Comparison of ENCODE assay signal across 18 mouse cellular contexts in genomic region chr4:151222635-151223034, GRCm38 (mm10).
DNase-seq lines count a peak whose midpoint lies in the region; ATAC-seq and TF ChIP-seq lines count a peak whose summit lies in the region.
"Had no signal": no experiment of that assay in that cellular context is flagged by ENCODE, and none has a peak within 500 bp of the region (broad histone marks: within the 10 kb centered on the region; RNA-seq: fewer than 3 reads in every experiment).

No protein-coding gene starts in this region.

- no peaks in the 10 kb centered on the region for H3K27me3 ChIP-seq in kidney, postnatal 0 days (ENCODE audit: insufficient read depth, low read length)
- H3K27me3 ChIP-seq in kidney, adult 2 months (replicated peaks; ENCODE audit: control insufficient read depth, insufficient read depth, low read length), result no peaks in the 10 kb centered on the region
- no peaks in the 10 kb centered on the region for H3K27me3 ChIP-seq in embryonic facial prominence, embryonic 14.5 days (replicated peaks; ENCODE audit: control insufficient read depth, insufficient read depth, low read length)
- peaks cover 8% of the 10 kb centered on the region for H3K27me3 ChIP-seq in hindbrain, embryonic 12.5 days
- H3K27me3 ChIP-seq in midbrain, embryonic 14.5 days (ENCODE audit: control insufficient read depth, insufficient read depth, low read length), result no peaks in the 10 kb centered on the region
- no peaks in the 10 kb centered on the region for H3K27me3 ChIP-seq in thymus, adult 2 months (ENCODE audit: control insufficient read depth, insufficient read depth, low read length)

- no peak overlapping the region for H3K27ac ChIP-seq in kidney, postnatal 0 days
- H3K27ac ChIP-seq in kidney, adult 2 months (ENCODE audit: insufficient read depth, low read depth, low read length), result no peak overlapping the region
- H3K27ac ChIP-seq in embryonic facial prominence, embryonic 14.5 days (replicated peaks; ENCODE audit: low read depth, low read length), result no peak overlapping the region
- peak overlapping the region; percentile 64 for H3K27ac ChIP-seq in hindbrain, embryonic 12.5 days
- H3K27ac ChIP-seq in midbrain, embryonic 14.5 days (replicated peaks; ENCODE audit: low read depth, low read length), result peak overlapping the region; percentile 71
- H3K27ac ChIP-seq in thymus, adult 2 months (ENCODE audit: control insufficient read depth, insufficient read depth, low read length), result no peak overlapping the region
- H3K27ac ChIP-seq: limb, embryonic 15.5 days had no signal

- H3K9ac ChIP-seq in kidney, postnatal 0 days (ENCODE audit: low read depth, low read length), result no peak overlapping the region
- no peak overlapping the region for H3K9ac ChIP-seq in embryonic facial prominence, embryonic 14.5 days (ENCODE audit: low read depth, low read length)
- H3K9ac ChIP-seq in hindbrain, embryonic 12.5 days, result peak overlapping the region; percentile 44; the same call in 1 of the 2 replicates
- no peak overlapping the region for H3K9ac ChIP-seq in midbrain, embryonic 14.5 days (replicated peaks; ENCODE audit: low read length)
- H3K9ac ChIP-seq: limb, embryonic 15.5 days had no signal

- no peak overlapping the region for H3K4me2 ChIP-seq in kidney, postnatal 0 days (ENCODE audit: low read length)
- H3K4me2 ChIP-seq in embryonic facial prominence, embryonic 14.5 days (ENCODE audit: low read depth, low read length), result no peak overlapping the region
- no peak overlapping the region for H3K4me2 ChIP-seq in hindbrain, embryonic 12.5 days (replicated peaks)
- no peak overlapping the region for H3K4me2 ChIP-seq in midbrain, embryonic 14.5 days (ENCODE audit: low read length)
- H3K4me2 ChIP-seq: limb, embryonic 15.5 days had no signal

- no peak for TF ChIP-seq CTCF in kidney, postnatal 0 days (IDR thresholded peaks at IDR 0.05; ENCODE audit: low read depth)
- no peak for TF ChIP-seq CTCF in kidney, adult 2 months (conservative IDR thresholded peaks at IDR 0.05; ENCODE audit: insufficient read depth, insufficient read length, low read depth, low read length)
- no peak for TF ChIP-seq CTCF in thymus, adult 2 months (IDR thresholded peaks at IDR 0.05; ENCODE audit: borderline replicate concordance, control insufficient read depth, extremely low read depth, insufficient read depth, low read length, poor library complexity)

- no peaks in the 10 kb centered on the region for H3K36me3 ChIP-seq in kidney, postnatal 0 days (ENCODE audit: insufficient read depth, low read length)
- no peaks in the 10 kb centered on the region for H3K36me3 ChIP-seq in kidney, adult 2 months (ENCODE audit: control insufficient read depth, insufficient read depth, low read length)
- H3K36me3 ChIP-seq in embryonic facial prominence, embryonic 14.5 days (ENCODE audit: control insufficient read depth, insufficient read depth, low read length), result no peaks in the 10 kb centered on the region
- no peaks in the 10 kb centered on the region for H3K36me3 ChIP-seq in hindbrain, embryonic 12.5 days
- no peaks in the 10 kb centered on the region for H3K36me3 ChIP-seq in midbrain, embryonic 14.5 days (ENCODE audit: control insufficient read depth, insufficient read depth, low read length)
- H3K36me3 ChIP-seq in thymus, adult 2 months (ENCODE audit: control insufficient read depth, insufficient read depth, low read length), result no peaks in the 10 kb centered on the region
- H3K36me3 ChIP-seq: G1E; limb, embryonic 15.5 days had no signal

- 18% methylated on average over 10 of the region's 10 CpGs for WGBS in kidney, postnatal 0 days
- WGBS in kidney, adult 2 months, result 32% methylated on average over 10 of the region's 10 CpGs
- 13% methylated on average over 10 of the region's 10 CpGs for WGBS in embryonic facial prominence, embryonic 14.5 days
- WGBS in hindbrain, embryonic 12.5 days, result 9% methylated on average over 10 of the region's 10 CpGs
- WGBS in midbrain, embryonic 14.5 days, result 4% methylated on average over 10 of the region's 10 CpGs
- WGBS in thymus, adult 2 months, result 45% methylated on average over 10 of the region's 10 CpGs

- peak; percentile 19 for DNase-seq in kidney, postnatal 0 days (ENCODE audit: low spot score)
- no peak for DNase-seq in kidney, adult 2 months
- peak; percentile 20 for DNase-seq in embryonic facial prominence, embryonic 14.5 days (ENCODE audit: low spot score)
- DNase-seq in midbrain, embryonic 14.5 days, result peak; percentile 77
- no peak for DNase-seq in thymus, adult 2 months
- DNase-seq in embryo, embryonic 10.5 days (ENCODE audit: low spot score), result no peak
- DNase-seq: adrenal gland, postnatal 36 days; B cell, adult 2 months; cerebellum, adult 11 months; kidney, postnatal 25 days; layer of hippocampus, postnatal 36 days; right cerebral cortex, postnatal 25 days; thymus, postnatal 14 days had no signal

- no peak for TF ChIP-seq POLR2A in kidney, adult 2 months (IDR thresholded peaks at IDR 0.05; ENCODE audit: low read depth, low read length)
- TF ChIP-seq POLR2A in thymus, adult 2 months (IDR thresholded peaks at IDR 0.05; ENCODE audit: control insufficient read depth, extremely low read depth, insufficient read depth, low read length, poor library complexity), result no peak

- H3K4me3 ChIP-seq in kidney, postnatal 0 days (replicated peaks; ENCODE audit: low read depth, low read length), result no peak overlapping the region
- no peak overlapping the region for H3K4me3 ChIP-seq in kidney, adult 2 months (ENCODE audit: insufficient read depth, low read depth, low read length)
- no peak overlapping the region for H3K4me3 ChIP-seq in embryonic facial prominence, embryonic 14.5 days (ENCODE audit: low read depth, low read length)
- no peak overlapping the region for H3K4me3 ChIP-seq in hindbrain, embryonic 12.5 days
- H3K4me3 ChIP-seq in midbrain, embryonic 14.5 days (replicated peaks; ENCODE audit: low read depth, low read length), result no peak overlapping the region
- no peak overlapping the region for H3K4me3 ChIP-seq in thymus, adult 2 months (ENCODE audit: control insufficient read depth, insufficient read depth, low read length)
- H3K4me3 ChIP-seq: limb, embryonic 15.5 days had no signal

- H3K4me1 ChIP-seq in kidney, postnatal 0 days (replicated peaks; ENCODE audit: insufficient read depth, low read length), result no peaks in the 10 kb centered on the region
- H3K4me1 ChIP-seq in kidney, adult 2 months (ENCODE audit: control insufficient read depth, insufficient read depth, low read length), result no peaks in the 10 kb centered on the region; the same call in 1 of the 2 replicates
- H3K4me1 ChIP-seq in embryonic facial prominence, embryonic 14.5 days (ENCODE audit: control insufficient read depth, insufficient read depth, low read length), result no peaks in the 10 kb centered on the region
- peaks cover 25% of the 10 kb centered on the region for H3K4me1 ChIP-seq in hindbrain, embryonic 12.5 days
- H3K4me1 ChIP-seq in midbrain, embryonic 14.5 days (ENCODE audit: control insufficient read depth, insufficient read depth, low read length), result peaks cover 29% of the 10 kb centered on the region
- no peaks in the 10 kb centered on the region for H3K4me1 ChIP-seq in thymus, adult 2 months (replicated peaks; ENCODE audit: control insufficient read depth, insufficient read depth, low read length)

- no peak for ATAC-seq in kidney, postnatal 0 days (replicated peaks; ENCODE audit: low FRiP score, low read depth)
- ATAC-seq in embryonic facial prominence, embryonic 14.5 days (ENCODE audit: low read depth), result no peak
- 0 out of 2 replicates have a peak, but pooled peaks have one; percentile 26 for ATAC-seq in hindbrain, embryonic 12.5 days (ENCODE audit: low FRiP score)
- peak; percentile 20; the same call in 1 of the 2 replicates for ATAC-seq in midbrain, embryonic 14.5 days (ENCODE audit: low FRiP score, low TSS enrichment)
- ATAC-seq in CD4-positive, CD25-positive, alpha-beta regulatory T cell, adult 4 months, result no peak
- ATAC-seq: inflammation-experienced regulatory T-cells, adult 6 months had no signal

- H3K9me3 ChIP-seq in kidney, postnatal 0 days (replicated peaks; ENCODE audit: low read length), result no peaks in the 10 kb centered on the region
- no peaks in the 10 kb centered on the region for H3K9me3 ChIP-seq in embryonic facial prominence, embryonic 14.5 days (ENCODE audit: control insufficient read depth, low read length)
- no peaks in the 10 kb centered on the region for H3K9me3 ChIP-seq in hindbrain, embryonic 12.5 days (replicated peaks)
- H3K9me3 ChIP-seq in midbrain, embryonic 14.5 days (ENCODE audit: control insufficient read depth, low read length), result no peaks in the 10 kb centered on the region
- H3K9me3 ChIP-seq: limb, embryonic 15.5 days had no signal

Comparison
In these comparisons a context has a peak if more than half of its experiments do, and no peak if none do; other contexts are left out.
1. DNase-seq: peak in kidney, postnatal 0 days (single experiment), embryonic facial prominence, embryonic 14.5 days (single experiment) and midbrain, embryonic 14.5 days (single experiment); none in kidney, adult 2 months (single experiment), thymus, adult 2 months (single experiment) and embryo, embryonic 10.5 days (single experiment).
2. ATAC-seq: peak in hindbrain, embryonic 12.5 days (single experiment) and midbrain, embryonic 14.5 days (single experiment); none in kidney, postnatal 0 days (single experiment), embryonic facial prominence, embryonic 14.5 days (single experiment) and CD4-positive, CD25-positive, alpha-beta regulatory T cell, adult 4 months (single experiment).
3. H3K27ac ChIP-seq: peak in hindbrain, embryonic 12.5 days (single experiment) and midbrain, embryonic 14.5 days (single experiment); none in kidney, postnatal 0 days (single experiment), kidney, adult 2 months (single experiment), embryonic facial prominence, embryonic 14.5 days (single experiment) and thymus, adult 2 months (single experiment).